Mouse (Mus musculus) gastrocnemius, postnatal 25 days (tissue): ENCODE data around the gene Gm9944. TPM values are rescaled to one million over a fixed set of nuclear protein-coding genes. Genes with fewer than 3 reads are reported as not detected.

ENCODE experiments used
- DNase-seq: peaks from one replicate; pipeline ENCODE4 v3.0.0; 2022
- long read RNA-seq, 2 experiments: library from polyadenylated mRNA; stranded (forward); transcript quantifications; one replicate each; pipeline ENCODE4 v2.0.0; 2021
- total RNA-seq, 2 experiments: library from RNA; stranded (reverse); gene quantifications; 1 replicate in 1 of 2; 2 replicates in 1 of 2; pipeline ENCODE4 v1.2.3; 2021

Gm9944 gene
- total RNA-seq = not detected
- long read RNA-seq, experiment 1 = 0 reads
- long read RNA-seq, experiment 2 = 0 reads

DNA sequence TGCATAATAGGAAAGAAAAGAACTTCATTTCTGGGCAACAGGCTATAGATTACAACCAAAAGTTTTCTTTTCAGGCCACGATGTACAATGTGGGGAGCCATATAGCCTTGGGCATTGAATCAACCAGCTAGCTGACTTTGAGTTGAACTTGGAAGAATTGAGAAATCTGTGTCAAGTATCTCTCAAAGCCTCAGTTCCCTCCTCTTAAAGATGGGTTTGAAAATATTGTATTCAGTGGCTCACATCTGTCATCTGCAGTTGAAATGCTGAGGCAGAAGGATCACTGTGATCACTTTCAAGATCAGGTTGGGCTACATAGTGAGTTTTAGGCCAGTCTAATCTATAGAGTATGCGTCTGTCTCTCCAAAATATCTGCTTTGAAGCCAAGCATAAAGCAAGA is at the start of gene Gm9944:
Gm9944 (minus strand) TSS at position 101 of the 400 bp plus-strand sequence.
- no peak for DNase-seq

DNA sequence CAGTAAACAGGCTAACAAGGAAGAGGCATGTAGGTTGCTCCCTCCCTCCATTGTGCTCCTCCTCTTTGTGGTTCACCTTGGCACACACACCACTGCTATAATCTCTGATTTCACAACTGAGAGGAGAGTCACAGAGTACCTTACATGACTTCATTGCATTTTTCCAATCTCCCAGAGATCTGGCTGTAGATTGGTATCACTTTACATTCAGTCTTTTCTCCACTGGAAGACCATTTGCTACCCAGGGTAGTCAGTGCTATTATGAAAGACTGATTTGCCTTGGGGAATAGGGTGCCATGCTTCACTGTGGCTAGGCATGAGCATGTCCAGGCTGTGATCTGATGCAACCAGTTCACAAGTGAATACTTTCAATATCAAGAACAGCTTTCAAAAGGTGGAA is 40.2 kb upstream of the Gm9944 start:
- DNase-seq = no peak

DNA sequence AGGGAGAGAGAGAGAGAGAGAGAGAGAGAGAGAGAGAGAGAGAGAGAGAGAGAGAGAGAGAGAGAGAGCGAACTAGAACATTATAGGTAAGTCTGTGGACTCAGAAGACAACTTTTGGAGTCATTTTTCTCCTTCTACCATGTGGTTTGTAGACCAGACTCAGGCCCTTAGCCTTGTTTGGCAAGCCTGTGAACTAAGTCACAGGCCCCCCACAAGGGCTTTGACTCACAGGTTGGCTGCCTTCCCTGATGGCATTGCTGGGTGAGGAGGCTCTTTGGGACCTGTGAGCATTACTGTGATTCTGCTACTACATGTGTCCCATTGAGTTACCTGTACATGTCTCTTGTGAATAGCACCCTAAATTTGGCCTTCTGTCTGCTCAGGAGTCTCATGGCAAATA is 15.0 kb upstream of the Gm9944 start:
- no peak for DNase-seq

DNA sequence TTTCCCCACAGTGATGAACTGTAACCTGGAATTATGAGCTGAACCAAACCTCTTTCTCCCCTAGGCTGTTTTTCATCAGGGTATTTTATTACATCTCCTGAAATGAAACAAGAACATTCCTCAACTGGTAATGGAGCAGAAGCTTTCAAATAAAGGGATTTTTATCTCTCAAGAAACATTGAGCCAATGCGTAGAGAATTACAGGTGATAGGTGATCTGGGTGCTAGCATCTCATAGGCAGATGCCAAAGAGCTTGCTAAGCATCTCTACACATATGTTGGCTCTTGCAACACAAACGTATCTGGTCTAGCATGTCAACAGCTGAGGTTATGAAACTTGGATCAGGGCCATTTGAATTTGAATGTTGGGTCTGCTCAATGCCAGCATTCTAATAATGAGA is 12.1 kb upstream of the Gm9944 start:
- no peak for DNase-seq

DNA sequence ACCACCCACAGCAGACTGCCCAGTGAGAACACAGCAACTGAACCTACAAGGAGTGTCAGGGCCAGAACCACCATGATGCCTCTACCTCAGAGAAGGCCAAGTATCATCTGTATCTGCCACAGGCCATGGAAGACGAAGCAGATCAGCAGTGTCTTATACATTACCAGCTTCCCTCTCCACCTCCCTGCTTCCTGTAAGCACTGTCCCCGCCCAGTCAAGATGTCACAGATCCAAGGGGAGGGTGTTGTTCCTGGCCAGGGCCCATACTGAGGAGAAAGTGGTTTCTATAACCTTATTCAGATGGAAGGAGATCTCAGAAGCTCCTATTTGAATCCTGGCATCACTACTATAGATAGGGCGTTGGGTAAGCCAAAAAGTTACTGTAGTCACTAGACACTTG is 10.5 kb upstream of the Gm9944 start, which contains the start of gene Aadacl3:
Aadacl3 (minus strand) TSS at position 101 of the 400 bp plus-strand sequence.
- DNase-seq = no peak

DNA sequence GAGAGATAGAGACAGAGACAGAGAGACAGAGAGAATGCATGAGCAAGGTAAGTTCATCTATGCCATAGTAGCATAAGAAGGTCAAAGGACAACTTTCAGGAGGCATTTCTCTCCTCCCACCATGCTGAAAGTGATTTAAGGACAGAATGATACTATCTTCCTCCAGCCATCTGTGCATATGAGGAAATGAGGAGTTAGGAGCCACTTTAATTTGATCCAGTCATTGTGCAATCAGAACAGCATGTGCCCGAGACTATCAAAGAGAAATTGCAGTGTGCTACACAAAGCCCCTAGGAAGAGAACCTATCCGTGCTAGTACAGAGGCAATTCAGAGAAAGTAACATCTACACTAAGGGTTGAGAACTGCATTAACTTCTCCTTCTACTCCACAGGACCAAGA is 4.6 kb downstream of the Gm9944 start:
- DNase-seq = no peak

DNA sequence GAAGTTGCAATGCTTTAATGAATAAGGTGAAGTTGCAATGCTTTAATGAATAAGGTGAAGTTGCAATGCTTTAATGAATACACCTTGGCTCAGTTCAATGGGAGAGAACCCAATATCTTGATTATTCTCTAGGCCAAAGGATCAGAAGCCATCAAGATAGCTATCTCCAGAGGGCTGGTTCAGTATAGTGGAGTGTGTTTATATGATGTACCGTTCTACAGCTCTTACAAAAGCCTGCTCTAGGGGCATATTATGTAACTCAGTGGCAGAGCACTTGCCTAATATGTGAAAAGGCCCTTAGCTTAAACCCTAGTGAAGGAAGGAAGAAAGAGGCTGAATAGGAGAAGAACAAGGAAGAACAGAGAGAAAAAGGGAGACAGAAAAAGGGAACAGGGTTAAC is 11.5 kb downstream of the Gm9944 start:
- no peak for DNase-seq

DNA sequence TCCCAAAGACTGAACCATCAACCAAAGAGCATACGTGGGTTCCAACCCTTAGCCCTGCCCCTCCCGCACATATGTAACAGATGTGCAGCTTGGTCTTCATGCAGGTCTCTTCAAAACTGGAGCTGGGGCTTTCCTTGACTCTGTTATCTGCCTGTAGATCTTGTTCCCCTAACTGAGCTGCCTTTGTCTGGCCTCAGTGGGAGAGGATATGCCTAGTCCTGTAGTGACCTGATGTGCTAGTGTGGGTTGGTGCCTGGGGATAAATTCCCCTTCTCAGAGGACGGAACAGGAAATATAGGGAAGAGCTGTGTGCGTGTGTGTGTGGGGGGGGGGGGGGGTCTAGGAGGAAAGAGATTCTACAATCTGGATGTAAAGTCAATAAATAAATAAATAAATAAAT is 12.0 kb downstream of the Gm9944 start:
- DNase-seq = no peak

DNA sequence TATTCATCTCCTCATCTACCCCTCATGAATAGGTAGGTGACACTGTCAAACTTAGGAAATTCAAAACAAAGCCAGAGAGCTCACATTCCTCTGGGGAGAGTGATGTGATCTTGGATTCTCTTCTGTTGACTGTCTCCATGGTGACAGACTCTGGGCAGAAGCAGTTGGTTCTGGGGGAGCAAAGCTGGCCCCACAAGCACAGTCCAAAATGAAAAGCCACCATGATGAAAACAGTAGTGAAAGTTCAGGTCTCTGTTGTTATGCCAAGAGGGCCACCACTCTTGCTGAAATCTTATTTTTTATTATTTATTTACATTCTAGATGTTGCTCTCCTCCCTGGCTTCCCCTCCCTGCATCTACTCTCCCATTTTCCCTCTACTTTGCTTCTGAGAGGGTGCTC is 14.4 kb downstream of the Gm9944 start, which contains the start of gene 1700012P22Rik:
1700012P22Rik (minus strand) TSS at position 101 of the 400 bp plus-strand sequence.
- no peak for DNase-seq

DNA sequence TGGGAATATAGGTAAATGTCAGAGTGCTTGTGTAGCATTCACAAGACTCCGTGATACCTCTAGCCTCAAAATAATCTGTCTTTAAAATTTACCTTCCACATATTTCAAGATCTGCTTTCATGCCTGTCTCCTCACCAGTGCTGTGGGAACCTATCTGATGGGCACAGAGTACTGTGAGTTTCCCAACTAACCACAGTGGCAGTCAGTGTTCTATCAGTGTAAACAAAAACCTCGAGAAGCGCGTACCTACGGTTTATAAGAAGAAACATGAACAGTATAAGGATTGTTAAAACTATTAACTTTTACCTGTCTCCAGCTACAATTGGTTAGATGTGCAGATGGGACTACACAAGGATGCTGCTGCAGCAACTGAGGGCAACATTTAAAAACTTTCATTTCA is 19.9 kb downstream of the Gm9944 start:
- no peak for DNase-seq

DNA sequence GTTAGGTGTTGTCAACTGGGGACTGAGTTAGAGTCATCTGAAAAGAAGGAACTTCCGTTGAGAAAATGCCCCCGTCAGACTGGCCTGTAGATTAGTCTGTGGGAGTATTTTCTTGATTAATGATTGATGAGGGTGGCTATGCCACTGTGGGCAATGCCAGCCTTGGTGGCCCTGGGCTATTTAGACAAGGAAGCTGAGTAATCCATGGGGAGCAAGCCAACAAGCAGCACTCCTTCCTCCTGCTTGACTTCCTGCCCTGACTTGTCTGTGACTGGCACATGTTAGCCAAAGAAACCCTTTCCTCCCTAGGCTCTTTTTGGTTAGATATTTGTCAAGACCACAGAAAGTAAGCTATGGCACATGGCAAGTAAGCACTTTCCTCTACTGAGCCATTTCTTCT is 22.4 kb downstream of the Gm9944 start:
- no peak for DNase-seq

DNA sequence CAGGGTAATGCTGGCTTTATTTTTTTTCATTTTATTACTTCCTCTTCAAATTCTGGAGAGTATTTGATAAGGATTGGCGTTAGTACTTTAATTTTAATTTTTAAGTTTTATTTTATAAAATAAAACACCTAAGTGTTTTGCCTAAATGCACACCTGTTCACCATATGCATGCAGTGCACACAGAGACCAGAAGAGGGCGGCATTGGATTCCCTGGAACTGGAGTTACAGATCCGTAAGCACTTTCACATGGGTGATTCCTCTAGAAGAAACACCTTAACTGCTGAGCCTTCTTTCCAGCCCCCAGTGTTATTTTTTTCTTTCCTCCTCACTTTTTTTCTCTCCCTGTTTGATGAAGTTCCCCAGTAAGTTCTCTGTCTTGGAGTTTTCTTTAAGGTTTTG is 24.2 kb downstream of the Gm9944 start:
- DNase-seq = no peak

DNA sequence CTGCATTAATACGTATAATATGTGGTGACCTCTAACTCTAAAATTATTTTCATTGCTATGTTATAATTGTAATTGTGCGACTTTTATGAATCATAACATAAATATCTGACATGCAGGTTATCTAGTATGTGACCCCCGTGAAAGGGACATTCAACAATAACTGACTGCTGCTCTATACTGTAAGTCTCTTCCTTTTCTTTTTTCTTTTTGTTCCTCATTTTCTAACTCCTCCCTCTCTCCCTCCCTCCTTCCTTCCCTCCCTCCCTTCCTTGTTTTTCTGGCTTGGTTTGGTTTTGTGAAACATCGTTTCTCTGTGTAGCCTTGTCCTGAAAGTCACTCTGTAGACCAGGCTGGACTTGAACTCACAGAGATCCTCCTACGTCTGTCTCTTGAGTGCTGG is 28.5 kb downstream of the Gm9944 start:
- no peak for DNase-seq

DNA sequence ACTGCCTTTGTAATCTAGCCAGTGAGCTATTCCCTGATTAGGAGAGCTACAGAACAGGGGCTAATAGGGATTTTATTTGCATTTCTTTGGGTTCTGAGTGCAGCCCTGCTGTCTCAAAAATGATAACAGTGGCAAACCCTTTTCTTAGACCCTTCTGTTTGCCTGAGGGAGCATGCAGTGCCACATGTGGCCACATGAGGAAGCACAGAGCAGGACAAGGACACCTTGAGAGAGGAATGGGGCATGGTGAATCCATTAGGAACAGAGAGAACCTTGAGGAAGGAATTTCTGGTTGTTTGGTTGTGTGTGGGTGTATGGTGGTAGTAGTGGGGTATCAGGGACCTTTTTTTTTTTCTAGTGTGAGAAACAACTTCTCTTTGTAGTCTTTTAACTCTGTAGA is 32.5 kb downstream of the Gm9944 start:
- no peak for DNase-seq

DNA sequence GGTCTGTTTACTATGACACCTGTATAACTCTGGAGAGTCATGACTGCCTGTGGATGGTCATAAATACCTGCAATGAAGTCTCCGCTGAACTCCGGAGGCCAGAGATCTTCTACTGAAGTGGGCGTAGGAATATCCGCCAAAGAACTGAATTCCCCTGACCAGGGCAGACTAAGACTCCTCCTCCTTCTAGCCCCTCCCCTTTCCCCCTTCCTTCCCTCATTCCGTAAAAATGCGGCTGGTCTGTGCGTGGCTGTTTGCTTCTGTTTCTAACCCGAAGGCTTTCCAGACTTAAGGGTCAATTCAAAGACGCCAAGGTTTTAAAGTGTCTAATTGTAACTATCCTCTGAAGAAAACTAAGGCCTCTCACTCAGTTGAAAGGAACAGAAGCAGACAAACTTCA is 44.8 kb downstream of the Gm9944 start, which contains the start of gene Pramef12:
Pramef12 (minus strand) TSS at position 175 of the 400 bp plus-strand sequence.
- DNase-seq = no peak

DNA sequence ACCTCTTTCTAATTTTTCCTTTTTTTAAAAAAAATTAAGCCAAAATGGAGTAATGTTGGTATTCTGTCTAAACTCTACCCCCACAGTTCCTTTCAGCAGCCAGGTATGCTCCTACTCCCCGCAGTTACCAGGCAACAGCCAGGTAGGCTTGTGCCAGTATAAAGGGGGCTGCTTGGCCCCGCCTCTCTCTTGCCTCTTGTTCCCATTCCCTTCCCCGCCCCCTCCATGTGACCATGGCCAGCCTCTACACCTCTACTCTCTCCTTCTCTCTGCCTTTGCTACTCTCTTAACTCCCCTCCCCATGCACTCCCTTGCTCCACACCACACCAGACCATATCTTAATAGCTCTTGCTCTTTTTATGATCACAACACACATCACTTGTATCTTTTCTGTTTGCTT is 46.9 kb downstream of the Gm9944 start:
- no peak for DNase-seq

DNA sequence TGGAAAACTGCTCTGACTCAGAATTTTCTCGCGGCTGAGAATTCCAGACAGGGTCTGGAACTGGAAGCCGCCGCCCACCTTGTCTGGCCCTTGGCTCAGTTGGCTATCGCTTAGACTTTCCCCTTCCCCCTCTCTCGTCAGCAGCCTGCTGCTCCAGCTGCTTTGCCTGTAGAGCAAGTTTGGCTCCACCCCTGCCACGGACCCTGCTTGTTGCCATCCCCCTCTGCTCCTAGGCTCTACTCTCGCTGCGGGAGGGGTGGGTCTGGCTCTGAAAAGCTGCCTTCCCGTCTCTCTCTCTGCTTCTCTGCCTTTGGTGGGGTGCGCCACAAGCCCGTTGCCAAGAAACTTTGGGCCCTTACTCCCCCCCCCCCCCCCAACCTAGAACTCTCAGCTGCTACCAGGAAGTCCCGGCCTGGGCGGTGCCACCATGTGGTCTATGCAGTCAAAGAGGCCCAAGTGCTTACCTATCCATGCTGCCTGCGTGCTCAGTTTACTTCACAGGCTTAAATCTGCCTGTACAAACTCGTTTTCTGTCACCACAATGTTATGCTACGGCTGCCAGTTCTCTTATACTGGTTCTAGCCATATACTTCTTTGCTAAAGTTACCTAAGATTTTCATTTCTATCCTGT is 48.5 kb downstream of the Gm9944 start:
- peak; percentile 15 for DNase-seq

Other genes starting within 250 kb of the Gm9944 start
- gene C87977, start 240.0 kb downstream of the Gm9944 start, total RNA-seq = not detected
- not detected for gene Pramel5, start 172.8 kb downstream of the Gm9944 start, total RNA-seq
- not detected for gene Gm13128, start 123.1 kb downstream of the Gm9944 start, total RNA-seq
- gene Gm13119, start 95.4 kb downstream of the Gm9944 start, total RNA-seq = not detected
- not detected for gene Pramef20, start 75.4 kb downstream of the Gm9944 start, total RNA-seq
- gene Pramef12, start 44.9 kb downstream of the Gm9944 start, total RNA-seq = not detected
- not detected for gene 1700012P22Rik, start 14.5 kb downstream of the Gm9944 start, total RNA-seq
- gene Aadacl3, start 10.4 kb upstream of the Gm9944 start, total RNA-seq = not detected
- gene 9430007A20Rik, start 66.5 kb upstream of the Gm9944 start, total RNA-seq = not detected
- gene Gm13124, start 111.8 kb upstream of the Gm9944 start, total RNA-seq = not detected
- not detected for gene Aadacl4, start 160.4 kb upstream of the Gm9944 start, total RNA-seq
- not detected for gene Gm436, start 233.1 kb upstream of the Gm9944 start, total RNA-seq